In genomic region chr14:13354154-13354553, GRCm38 (mm10) we compare ENCODE assay signal across 8 mouse cellular contexts.
DNase-seq lines count a peak whose midpoint lies in the region; ATAC-seq lines count a peak whose summit lies in the region.

No protein-coding gene starts in this region.

- no peak overlapping the region for H3K27ac ChIP-seq in hindbrain, embryonic 11.5 days (ENCODE audit: low read depth, low read length)
- H3K27ac ChIP-seq in hindbrain, embryonic 12.5 days: no peak overlapping the region
- no peak overlapping the region for H3K27ac ChIP-seq in embryonic facial prominence, embryonic 10.5 days (replicated peaks)

- no peaks in the 10 kb centered on the region for H3K27me3 ChIP-seq in hindbrain, embryonic 11.5 days (ENCODE audit: control insufficient read depth, insufficient read depth, low read length)
- H3K27me3 ChIP-seq in hindbrain, embryonic 12.5 days: no peaks in the 10 kb centered on the region
- no peaks in the 10 kb centered on the region for H3K27me3 ChIP-seq in embryonic facial prominence, embryonic 10.5 days (replicated peaks; ENCODE audit: low read depth, poor library complexity, severe bottlenecking)

- ATAC-seq in hindbrain, embryonic 11.5 days (ENCODE audit: low FRiP score): 0 out of 2 replicates have a peak, but pooled peaks have one; percentile 4
- ATAC-seq in hindbrain, embryonic 12.5 days (ENCODE audit: low FRiP score): no peak

- DNase-seq in hindbrain, embryonic 11.5 days (ENCODE audit: low spot score): peak; percentile 58
- peak; percentile 62 for DNase-seq in 3T3-L1 (ENCODE audit: low read depth, low spot score)
- peak; percentile 64 for DNase-seq in NIH3T3 (ENCODE audit: low read depth)
- peak; percentile 43 for DNase-seq in embryonic facial prominence, embryonic 10.5 days (ENCODE audit: low spot score)
- DNase-seq in lung, postnatal 25 days (ENCODE audit: low spot score): peak; percentile 3
- DNase-seq in urinary bladder, postnatal 36 days (ENCODE audit: low spot score in 2 of 2): no peak
- no peak for DNase-seq in spleen, adult 18-20 months

- no peak overlapping the region for H3K4me3 ChIP-seq in hindbrain, embryonic 11.5 days (ENCODE audit: low read depth, low read length)
- H3K4me3 ChIP-seq in hindbrain, embryonic 12.5 days: no peak overlapping the region
- no peak overlapping the region for H3K4me3 ChIP-seq in embryonic facial prominence, embryonic 10.5 days

- WGBS in hindbrain, embryonic 11.5 days: 36% methylated on average over 5 of the region's 5 CpGs
- 37% methylated on average over 5 of the region's 5 CpGs for WGBS in hindbrain, embryonic 12.5 days
- WGBS in embryonic facial prominence, embryonic 10.5 days: 33% methylated on average over 5 of the region's 5 CpGs

- no peak overlapping the region for H3K9ac ChIP-seq in hindbrain, embryonic 11.5 days (ENCODE audit: low read depth, low read length)
- H3K9ac ChIP-seq in hindbrain, embryonic 12.5 days: no peak overlapping the region

- no peak overlapping the region for H3K4me2 ChIP-seq in hindbrain, embryonic 11.5 days (replicated peaks; ENCODE audit: low read depth, low read length)
- no peak overlapping the region for H3K4me2 ChIP-seq in hindbrain, embryonic 12.5 days (replicated peaks)

- H3K36me3 ChIP-seq in hindbrain, embryonic 11.5 days (ENCODE audit: control insufficient read depth, insufficient read depth, low read length): no peaks in the 10 kb centered on the region
- H3K36me3 ChIP-seq in hindbrain, embryonic 12.5 days: no peaks in the 10 kb centered on the region
- no peaks in the 10 kb centered on the region for H3K36me3 ChIP-seq in embryonic facial prominence, embryonic 10.5 days (replicated peaks)

- no peaks in the 10 kb centered on the region for H3K4me1 ChIP-seq in hindbrain, embryonic 11.5 days (replicated peaks; ENCODE audit: control insufficient read depth, insufficient read depth, low read length)
- no peaks in the 10 kb centered on the region for H3K4me1 ChIP-seq in hindbrain, embryonic 12.5 days
- peaks cover 15% of the 10 kb centered on the region for H3K4me1 ChIP-seq in embryonic facial prominence, embryonic 10.5 days

- H3K9me3 ChIP-seq in hindbrain, embryonic 11.5 days (ENCODE audit: control insufficient read depth, low read length): no peaks in the 10 kb centered on the region
- no peaks in the 10 kb centered on the region for H3K9me3 ChIP-seq in hindbrain, embryonic 12.5 days (replicated peaks)
- no peaks in the 10 kb centered on the region for H3K9me3 ChIP-seq in embryonic facial prominence, embryonic 10.5 days

Comparison
In these comparisons a context has a peak if more than half of its experiments do, and no peak if none do; other contexts are left out.
1. DNase-seq: peak in hindbrain, embryonic 11.5 days (single experiment), 3T3-L1 (single experiment), NIH3T3 (single experiment), embryonic facial prominence, embryonic 10.5 days (single experiment) and lung, postnatal 25 days (single experiment); none in urinary bladder, postnatal 36 days (0 of 2) and spleen, adult 18-20 months (0 of 2).